ENCODE assay signal across 8 mouse cellular contexts in the genomic region with DNA sequence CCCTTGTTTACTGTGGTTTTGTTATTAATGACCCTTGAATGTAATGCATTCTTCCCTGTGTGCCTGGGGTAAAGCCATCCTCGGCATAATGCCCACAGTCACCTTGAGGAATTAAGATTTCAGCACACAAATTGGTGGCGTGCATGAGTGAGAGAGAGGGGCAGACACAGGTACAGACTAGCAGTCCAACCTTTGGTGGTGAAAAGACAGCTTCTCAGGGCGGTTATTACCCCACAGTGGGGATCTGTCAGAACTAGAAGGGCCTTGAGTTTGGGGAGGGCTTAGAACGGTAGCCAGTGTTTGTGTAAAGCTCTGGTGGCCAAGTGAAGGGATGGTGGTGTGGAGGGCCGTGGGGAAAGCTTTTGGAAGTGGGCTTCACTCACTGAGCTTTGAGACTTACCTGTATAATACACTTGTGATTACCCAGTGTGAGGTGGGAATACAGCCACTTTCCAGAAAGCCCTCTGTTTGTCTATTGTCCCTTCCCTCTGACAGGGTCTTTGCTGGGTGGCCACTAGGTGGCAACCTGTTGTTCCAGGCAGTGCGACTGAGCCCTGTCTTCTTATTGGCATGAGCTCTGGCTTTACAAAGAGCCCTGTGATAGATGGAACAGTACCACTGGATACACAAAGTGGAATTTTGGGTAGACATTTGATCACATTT. TPM values are rescaled to one million over a fixed set of nuclear protein-coding genes. Genes with fewer than 3 reads are reported as not detected.
DNase-seq lines count a peak whose midpoint lies in the region; ATAC-seq lines count a peak whose summit lies in the region.

No protein-coding gene starts in this region.

- peak; percentile 72 for ATAC-seq in hematopoietic stem cell, adult 5-6 weeks (replicated peaks in 1 of 2; ENCODE audit: insufficient read depth in 1 of 2, low FRiP score in 2 of 2, low TSS enrichment in 1 of 2, low read depth in 1 of 2, poor library complexity in 2 of 2, severe bottlenecking in 2 of 2)

- DNase-seq in gastrocnemius, adult 18-20 months (ENCODE audit: low spot score): peak; percentile 45
- DNase-seq in gastrocnemius, adult 8-10 months (ENCODE audit: low spot score in 2 of 2): no peak
- peak; percentile 74 for DNase-seq in adrenal gland, adult 2 months
- peak; percentile 77 for DNase-seq in embryo, embryonic 11 days
- DNase-seq in layer of hippocampus, adult 11-12 months (ENCODE audit: low spot score): peak; percentile 62
- peak; percentile 64 for DNase-seq in lung, postnatal 25 days (ENCODE audit: low spot score)
- DNase-seq in right cerebral cortex, postnatal 14 days: peak; percentile 54

RNA-seq across cellular contexts. Expression of a gene that starts 59.2 kb away (rescaled TPM):
- total RNA-seq in gastrocnemius, adult 18-20 months (2021): 10 to 100 TPM; 10.8 to 11.1 TPM
- 10 to 100 TPM in 3 of 4 experiments, 1 to 10 TPM in 1; 6.9 to 11.6 (median 10.1) TPM for total RNA-seq in gastrocnemius, adult 8-10 months (2022)
- 10 to 100 TPM; 39.8 to 49.4 TPM for total RNA-seq in adrenal gland, adult 2 months (2021)
- polyA plus RNA-seq in adrenal gland, adult 2 months (2012; rRNA removed): 2.3 and 3.5 TPM in 2 replicates
- total RNA-seq in hematopoietic stem cell, adult 5-6 weeks (2017): 18.2 and 21.6 TPM in 2 replicates

Comparison
In these comparisons a context has a peak if more than half of its experiments do, and no peak if none do; other contexts are left out.
1. DNase-seq: peak in gastrocnemius, adult 18-20 months (single experiment), adrenal gland, adult 2 months (single experiment), embryo, embryonic 11 days (single experiment), layer of hippocampus, adult 11-12 months (single experiment), lung, postnatal 25 days (single experiment) and right cerebral cortex, postnatal 14 days (single experiment); none in gastrocnemius, adult 8-10 months (0 of 2).